Mouse (Mus musculus): ENCODE measurements around the gene Zfhx3. TPM values are rescaled to one million over a fixed set of nuclear protein-coding genes. Genes with fewer than 3 reads are reported as not detected.

Zfhx3 gene
- total and polyA plus RNA-seq, 3 experiments, result 0.23 to 2.5 TPM; not detected in 1

- Histone ChIP-seq H3K4me1 (ENCODE audit: control insufficient read depth in 1 of 2, insufficient read depth in 2 of 2, low read length in 2 of 2) (no peaks in the 10 kb centered on the region), H3K9ac (ENCODE audit: control insufficient read depth, low read depth, low read length, poor library complexity, severe bottlenecking) (no peak overlapping the region), H3K4me3 (ENCODE audit: control insufficient read depth in 1 of 2, insufficient read depth in 1 of 2, low read depth in 2 of 2, low read length in 2 of 2) (no peak overlapping the region), H3K79me2 (ENCODE audit: control insufficient read depth, insufficient read depth, low read length, poor library complexity) (no peaks in the 10 kb centered on the region), H3K9me3 (replicated peaks; ENCODE audit: insufficient read depth, low read length) (no peaks in the 10 kb centered on the region), H3K27me3 (ENCODE audit: control insufficient read depth in 1 of 2, insufficient read depth in 2 of 2, low read length in 2 of 2) (no peaks in the 10 kb centered on the region), H3K27ac (ENCODE audit: control insufficient read depth, low read depth, low read length) (no peak overlapping the region), H3K36me3 (ENCODE audit: control insufficient read depth in 1 of 2, insufficient read depth in 2 of 2, low read length in 2 of 2) (no peaks in the 10 kb centered on the region)
- no peak for DNase-seq (ENCODE audit: low read depth, low spot score)
- TF ChIP-seq POLR2AphosphoS5 (IDR thresholded peaks at IDR 0.05; ENCODE audit: borderline replicate concordance, low read depth, low read length), result no peak
- TF ChIP-seq TBP (IDR thresholded peaks at IDR 0.05; ENCODE audit: low read depth, low read length), result no peak
- TF ChIP-seq MYB (IDR thresholded peaks at IDR 0.05; ENCODE audit: low read depth, low read length), result no peak
- TF ChIP-seq MAFK (IDR thresholded peaks at IDR 0.05; ENCODE audit: borderline replicate concordance, low read depth, low read length), result no peak
- no peak for TF ChIP-seq MEF2A (IDR thresholded peaks at IDR 0.05; ENCODE audit: extremely low read depth, insufficient replicate concordance, low read depth, low read length, poor library complexity, severe bottlenecking)
- TF ChIP-seq MXI1 (IDR thresholded peaks at IDR 0.05; ENCODE audit: low read depth, low read length), result no peak
- no peak for TF ChIP-seq KAT2A (conservative IDR thresholded peaks at IDR 0.05; ENCODE audit: low read depth, low read length)
- TF ChIP-seq SIN3A (IDR thresholded peaks at IDR 0.05; ENCODE audit: low read length), result no peak
- no peak for TF ChIP-seq SMC3 (IDR thresholded peaks at IDR 0.05; ENCODE audit: low read depth, low read length)
- TF ChIP-seq ETS1 (IDR thresholded peaks at IDR 0.05; ENCODE audit: low read depth, low read length), result no peak
- TF ChIP-seq TAL1 (IDR thresholded peaks at IDR 0.05; ENCODE audit: low read length), result no peak
Observed at GRCm38 (mm10) chr8:108378036-108378435, 435.6 kb downstream of the Zfhx3 start.

- no peak overlapping the region for H3K4me3 ChIP-seq (ENCODE audit: control insufficient read depth in 1 of 2, insufficient read depth in 1 of 2, low read depth in 2 of 2, low read length in 2 of 2)
- H3K4me1 ChIP-seq (ENCODE audit: control insufficient read depth in 1 of 2, insufficient read depth in 2 of 2, low read length in 2 of 2), result no peaks in the 10 kb centered on the region
- no peak for DNase-seq (ENCODE audit: low read depth, low spot score)
- no peaks in the 10 kb centered on the region for H3K79me2 ChIP-seq (ENCODE audit: control insufficient read depth, insufficient read depth, low read length, poor library complexity)
- H3K9me3 ChIP-seq (replicated peaks; ENCODE audit: insufficient read depth, low read length), result no peaks in the 10 kb centered on the region
- no peak overlapping the region for H3K9ac ChIP-seq (ENCODE audit: control insufficient read depth, low read depth, low read length, poor library complexity, severe bottlenecking)
- no peaks in the 10 kb centered on the region for H3K27me3 ChIP-seq (ENCODE audit: control insufficient read depth in 1 of 2, insufficient read depth in 2 of 2, low read length in 2 of 2)
- no peak overlapping the region for H3K27ac ChIP-seq (ENCODE audit: control insufficient read depth, low read depth, low read length)
- TF ChIP-seq JUND (IDR thresholded peaks at IDR 0.05; ENCODE audit: low read depth, low read length) (no peak), POLR2A (IDR thresholded peaks at IDR 0.05; ENCODE audit: control insufficient read depth in 1 of 2, insufficient read depth in 1 of 2, low read depth in 1 of 2, low read length in 2 of 2, poor library complexity in 1 of 2) (no peak), CHD2 (IDR thresholded peaks at IDR 0.05; ENCODE audit: low read length) (no peak), SMC3 (IDR thresholded peaks at IDR 0.05; ENCODE audit: low read depth, low read length) (no peak), SIN3A (IDR thresholded peaks at IDR 0.05; ENCODE audit: low read length) (no peak), POLR2AphosphoS2 (IDR thresholded peaks at IDR 0.05; ENCODE audit: low read length) (no peak), POLR2AphosphoS5 (IDR thresholded peaks at IDR 0.05; ENCODE audit: borderline replicate concordance, low read depth, low read length) (no peak), TAL1 (IDR thresholded peaks at IDR 0.05; ENCODE audit: low read length) (no peak), ELF1 (IDR thresholded peaks at IDR 0.05; ENCODE audit: low read depth, low read length) (no peak), E2F4 (IDR thresholded peaks at IDR 0.05; ENCODE audit: borderline replicate concordance, low read depth, low read length) (no peak), UBTF (IDR thresholded peaks at IDR 0.05; ENCODE audit: borderline replicate concordance, insufficient read depth, low read depth, low read length) (no peak), GATA1 (IDR thresholded peaks at IDR 0.05; ENCODE audit: low read depth, low read length) (no peak), ZMIZ1 (IDR thresholded peaks at IDR 0.05; ENCODE audit: low read depth, low read length) (no peak), MXI1 (IDR thresholded peaks at IDR 0.05; ENCODE audit: low read depth, low read length) (no peak), ZNF384 (IDR thresholded peaks at IDR 0.05; ENCODE audit: low read depth, low read length) (no peak), TCF12 (IDR thresholded peaks at IDR 0.05; ENCODE audit: low read depth, low read length) (no peak), TBP (IDR thresholded peaks at IDR 0.05; ENCODE audit: low read depth, low read length) (no peak), NELFE (IDR thresholded peaks at IDR 0.05; ENCODE audit: low read depth, low read length) (no peak)
- no peaks in the 10 kb centered on the region for H3K36me3 ChIP-seq (ENCODE audit: control insufficient read depth in 1 of 2, insufficient read depth in 2 of 2, low read length in 2 of 2)
Observed at GRCm38 (mm10) chr8:108383121-108383520, 440.7 kb downstream of the Zfhx3 start.

All from MEL (cell line).